Mouse (Mus musculus): ENCODE results near the gene Tha1. TPM values are rescaled to one million over a fixed set of nuclear protein-coding genes. Genes with fewer than 3 reads are reported as not detected.

Gene Tha1
- 1 to 10 TPM; 3.6 to 4.3 TPM for total RNA-seq (2021)
- long read RNA-seq, experiment 1, transcript Tha1-201 (7 exons, 1,770 nt): major isoform, 5 of 7 reads
- long read RNA-seq, experiment 1, partial matches to known transcripts: 1 of 7 reads
- long read RNA-seq, experiment 1, other reads (novel, unspliced or antisense): 1 of 7 reads
- long read RNA-seq, experiment 2, transcript Tha1-201 (7 exons, 1,770 nt): major isoform, 9 of 13 reads
- long read RNA-seq, experiment 2, partial matches to known transcripts: 0 of 13 reads
- long read RNA-seq, experiment 2, other reads (novel, unspliced or antisense): 3 of 13 reads

GRCm38 (mm10) chr11:117872861-117873608, at the start of gene Tha1:
Tha1 (minus strand) TSS chr11:117873481.
- DNase-seq (ENCODE audit: low spot score): peak; percentile 88

- DNase-seq (ENCODE audit: low spot score): peak; percentile 54
These were observed 45.9 kb upstream of the Tha1 start for GRCm38 (mm10) chr11:117919211-117919610.

- no peak for DNase-seq (ENCODE audit: low spot score)
These were observed 45.3 kb upstream of the Tha1 start for GRCm38 (mm10) chr11:117918541-117918940.

- no peak for DNase-seq (ENCODE audit: low spot score)
These were observed 42.6 kb upstream of the Tha1 start for GRCm38 (mm10) chr11:117915837-117916236.

GRCm38 (mm10) chr11:117915341-117915740, 42.1 kb upstream of the Tha1 start:
- no peak for DNase-seq (ENCODE audit: low spot score)

- no peak for DNase-seq (ENCODE audit: low spot score)
These were observed 41.2 kb upstream of the Tha1 start for GRCm38 (mm10) chr11:117914531-117914930.

- peak; percentile 82 for DNase-seq (ENCODE audit: low spot score)
These were observed 39.5 kb upstream of the Tha1 start for GRCm38 (mm10) chr11:117912684-117913352.

GRCm38 (mm10) chr11:117909337-117909736, 36.1 kb upstream of the Tha1 start:
- no peak for DNase-seq (ENCODE audit: low spot score)

- DNase-seq (ENCODE audit: low spot score): no peak
These were observed 31.2 kb upstream of the Tha1 start for GRCm38 (mm10) chr11:117904442-117904841.

GRCm38 (mm10) chr11:117902282-117902681, 29.0 kb upstream of the Tha1 start:
- no peak for DNase-seq (ENCODE audit: low spot score)

GRCm38 (mm10) chr11:117896533-117896932, 23.3 kb upstream of the Tha1 start:
- no peak for DNase-seq (ENCODE audit: low spot score)

GRCm38 (mm10) chr11:117894676-117895075, 21.4 kb upstream of the Tha1 start:
- DNase-seq (ENCODE audit: low spot score): no peak

GRCm38 (mm10) chr11:117892199-117892598, 18.9 kb upstream of the Tha1 start:
- no peak for DNase-seq (ENCODE audit: low spot score)

GRCm38 (mm10) chr11:117891581-117892175, 18.4 kb upstream of the Tha1 start:
- no peak for DNase-seq (ENCODE audit: low spot score)

- peak; percentile 61 for DNase-seq (ENCODE audit: low spot score)
These were observed 17.4 kb upstream of the Tha1 start for GRCm38 (mm10) chr11:117890519-117891282.

- no peak for DNase-seq (ENCODE audit: low spot score)
These were observed 16.6 kb upstream of the Tha1 start for GRCm38 (mm10) chr11:117889887-117890340.

- DNase-seq (ENCODE audit: low spot score): no peak
These were observed 15.9 kb upstream of the Tha1 start for GRCm38 (mm10) chr11:117888853-117889822.

GRCm38 (mm10) chr11:117888168-117888852, 15.0 kb upstream of the Tha1 start:
- no peak for DNase-seq (ENCODE audit: low spot score)

GRCm38 (mm10) chr11:117886000-117886399, 12.7 kb upstream of the Tha1 start:
- DNase-seq (ENCODE audit: low spot score): no peak
